In genomic region chr10:91464691-91465090, GRCm38 (mm10) we compare ENCODE assay signal across 16 mouse cellular contexts.
DNase-seq lines count a peak whose midpoint lies in the region; ATAC-seq and TF ChIP-seq lines count a peak whose summit lies in the region.
"Had no signal": no experiment of that assay in that cellular context is flagged by ENCODE, and none has a peak within 500 bp of the region (broad histone marks: within the 10 kb centered on the region; RNA-seq: fewer than 3 reads in every experiment).

No protein-coding gene starts in this region.

- WGBS in kidney, adult 2 months, result 91% methylated on average over 2 of the region's 2 CpGs
- 91% methylated on average over 2 of the region's 2 CpGs for WGBS in kidney, embryonic 16.5 days
- WGBS in hindbrain, embryonic 11.5 days, result 92% methylated on average over 2 of the region's 2 CpGs
- WGBS in forebrain, embryonic 11.5 days, result 95% methylated on average over 2 of the region's 2 CpGs

- TF ChIP-seq CTCF in kidney, adult 2 months (conservative IDR thresholded peaks at IDR 0.05; ENCODE audit: insufficient read depth, insufficient read length, low read depth, low read length), result no peak

- no peak overlapping the region for H3K4me2 ChIP-seq in kidney, embryonic 16.5 days (replicated peaks; ENCODE audit: low read depth, low read length)
- H3K4me2 ChIP-seq in hindbrain, embryonic 11.5 days (replicated peaks; ENCODE audit: low read depth, low read length), result no peak overlapping the region
- H3K4me2 ChIP-seq in forebrain, embryonic 11.5 days (ENCODE audit: low read depth, low read length, severe bottlenecking), result no peak overlapping the region
- H3K4me2 ChIP-seq: forebrain, embryonic 13.5 days; hindbrain, embryonic 12.5 days; limb, embryonic 15.5 days; neural tube, embryonic 12.5 days had no signal

- H3K36me3 ChIP-seq in kidney, adult 2 months (ENCODE audit: control insufficient read depth, insufficient read depth, low read length), result no peaks in the 10 kb centered on the region
- H3K36me3 ChIP-seq in kidney, embryonic 16.5 days (ENCODE audit: insufficient read depth, low read length), result no peaks in the 10 kb centered on the region
- no peaks in the 10 kb centered on the region for H3K36me3 ChIP-seq in hindbrain, embryonic 11.5 days (ENCODE audit: control insufficient read depth, insufficient read depth, low read length)
- H3K36me3 ChIP-seq in forebrain, embryonic 11.5 days (ENCODE audit: control insufficient read depth, insufficient read depth, low read length), result no peaks in the 10 kb centered on the region
- H3K36me3 ChIP-seq: hindbrain, embryonic 12.5 days; limb, embryonic 15.5 days; neural tube, embryonic 12.5 days had no signal

- no peaks in the 10 kb centered on the region for H3K9me3 ChIP-seq in kidney, embryonic 16.5 days (ENCODE audit: low read length)
- no peaks in the 10 kb centered on the region for H3K9me3 ChIP-seq in hindbrain, embryonic 11.5 days (ENCODE audit: control insufficient read depth, low read length)
- H3K9me3 ChIP-seq in forebrain, embryonic 11.5 days (ENCODE audit: control insufficient read depth, low read length), result no peaks in the 10 kb centered on the region
- H3K9me3 ChIP-seq: forebrain, embryonic 13.5 days; hindbrain, embryonic 12.5 days; limb, embryonic 15.5 days; neural tube, embryonic 12.5 days had no signal

- no peaks in the 10 kb centered on the region for H3K4me1 ChIP-seq in kidney, adult 2 months (ENCODE audit: control insufficient read depth, insufficient read depth, low read length)
- no peaks in the 10 kb centered on the region for H3K4me1 ChIP-seq in kidney, embryonic 16.5 days (ENCODE audit: insufficient read depth, low read length)
- H3K4me1 ChIP-seq in hindbrain, embryonic 11.5 days (replicated peaks; ENCODE audit: control insufficient read depth, insufficient read depth, low read length), result no peaks in the 10 kb centered on the region
- H3K4me1 ChIP-seq in forebrain, embryonic 11.5 days (replicated peaks; ENCODE audit: control insufficient read depth, insufficient read depth, low read length), result no peaks in the 10 kb centered on the region
- H3K4me1 ChIP-seq: forebrain, embryonic 13.5 days; limb, embryonic 15.5 days had no signal

- no peak for TF ChIP-seq POLR2A in kidney, adult 2 months (IDR thresholded peaks at IDR 0.05; ENCODE audit: low read depth, low read length)

- no peak overlapping the region for H3K27ac ChIP-seq in kidney, adult 2 months (ENCODE audit: insufficient read depth, low read depth, low read length)
- no peak overlapping the region for H3K27ac ChIP-seq in kidney, embryonic 16.5 days (ENCODE audit: low read length)
- H3K27ac ChIP-seq in hindbrain, embryonic 11.5 days (ENCODE audit: low read depth, low read length), result no peak overlapping the region
- H3K27ac ChIP-seq in forebrain, embryonic 11.5 days (ENCODE audit: low read depth, low read length), result no peak overlapping the region
- H3K27ac ChIP-seq: forebrain, embryonic 13.5 days; hindbrain, embryonic 12.5 days; limb, embryonic 15.5 days; neural tube, embryonic 12.5 days had no signal

- H3K27me3 ChIP-seq in kidney, adult 2 months (replicated peaks; ENCODE audit: control insufficient read depth, insufficient read depth, low read length), result no peaks in the 10 kb centered on the region
- no peaks in the 10 kb centered on the region for H3K27me3 ChIP-seq in kidney, embryonic 16.5 days (ENCODE audit: insufficient read depth, low read length)
- no peaks in the 10 kb centered on the region for H3K27me3 ChIP-seq in hindbrain, embryonic 11.5 days (ENCODE audit: control insufficient read depth, insufficient read depth, low read length)
- H3K27me3 ChIP-seq in forebrain, embryonic 11.5 days (ENCODE audit: control insufficient read depth, insufficient read depth, low read length), result no peaks in the 10 kb centered on the region
- H3K27me3 ChIP-seq: CH12.LX; forebrain, embryonic 13.5 days; hindbrain, embryonic 12.5 days; limb, embryonic 15.5 days; neural tube, embryonic 12.5 days had no signal

- H3K4me3 ChIP-seq in kidney, adult 2 months (ENCODE audit: insufficient read depth, low read depth, low read length), result no peak overlapping the region
- no peak overlapping the region for H3K4me3 ChIP-seq in kidney, embryonic 16.5 days (ENCODE audit: low read length)
- H3K4me3 ChIP-seq in hindbrain, embryonic 11.5 days (ENCODE audit: low read depth, low read length), result no peak overlapping the region
- no peak overlapping the region for H3K4me3 ChIP-seq in forebrain, embryonic 11.5 days (ENCODE audit: low read depth, low read length)
- H3K4me3 ChIP-seq: forebrain, embryonic 13.5 days; hindbrain, embryonic 12.5 days; limb, embryonic 15.5 days; neural tube, embryonic 12.5 days had no signal

- peak; percentile 12 for DNase-seq in gastrocnemius, adult 18-20 months (ENCODE audit: low spot score)
- DNase-seq in gastrocnemius, postnatal 25 days, result no peak
- DNase-seq in kidney, adult 2 months, result peak; percentile 25
- DNase-seq in ovary, postnatal 14 days (ENCODE audit: low spot score), result peak; percentile 3
- DNase-seq in ovary, adult 18-20 months (ENCODE audit: low spot score), result no peak
- no peak for DNase-seq in hindbrain, embryonic 11.5 days (ENCODE audit: low spot score)
- no peak for DNase-seq in forebrain, embryonic 11.5 days (ENCODE audit: low spot score)
- DNase-seq: adrenal gland, adult 2 months; thymus, postnatal 25 days had no signal

- H3K9ac ChIP-seq in kidney, embryonic 16.5 days (replicated peaks; ENCODE audit: low read length), result no peak overlapping the region
- H3K9ac ChIP-seq in hindbrain, embryonic 11.5 days (ENCODE audit: low read depth, low read length), result no peak overlapping the region
- H3K9ac ChIP-seq in forebrain, embryonic 11.5 days (ENCODE audit: low read length), result no peak overlapping the region
- H3K9ac ChIP-seq: forebrain, embryonic 13.5 days; hindbrain, embryonic 12.5 days; limb, embryonic 15.5 days; neural tube, embryonic 12.5 days had no signal

- no peak for ATAC-seq in kidney, embryonic 16.5 days (ENCODE audit: low FRiP score, low TSS enrichment)
- no peak for ATAC-seq in hindbrain, embryonic 11.5 days (ENCODE audit: low FRiP score)
- no peak for ATAC-seq in forebrain, embryonic 11.5 days (replicated peaks; ENCODE audit: low FRiP score)
- ATAC-seq: forebrain, embryonic 13.5 days; inflammation-experienced regulatory T-cells, adult 6 months had no signal

Comparison
In these comparisons a context has a peak if more than half of its experiments do, and no peak if none do; other contexts are left out.
1. DNase-seq: peak in gastrocnemius, adult 18-20 months (single experiment), kidney, adult 2 months (single experiment) and ovary, postnatal 14 days (single experiment); none in gastrocnemius, postnatal 25 days (single experiment), ovary, adult 18-20 months (single experiment), hindbrain, embryonic 11.5 days (single experiment) and forebrain, embryonic 11.5 days (single experiment).